Mouse (Mus musculus): ENCODE results near the gene Slc52a3. TPM values are rescaled to one million over a fixed set of nuclear protein-coding genes. Genes with fewer than 3 reads are reported as not detected.

Gene Slc52a3
- total RNA-seq, 2 experiments from 2014 or later: 3.2 to 3.7 TPM

GRCm38 (mm10) chr2:152047116-152048002 is 51.0 kb downstream of the Slc52a3 start:
- DNase-seq (ENCODE audit: low spot score in 2 of 2): no peak

- DNase-seq (ENCODE audit: low spot score in 2 of 2): peak in 1 of 2 experiments; percentile 24
These were observed 52.0 kb downstream of the Slc52a3 start for GRCm38 (mm10) chr2:152048003-152048980.

- no peak for DNase-seq (ENCODE audit: low spot score in 2 of 2)
These were observed 52.7 kb downstream of the Slc52a3 start for GRCm38 (mm10) chr2:152048981-152049441.

- no peak for DNase-seq (ENCODE audit: low spot score in 2 of 2)
These were observed 53.4 kb downstream of the Slc52a3 start for GRCm38 (mm10) chr2:152049611-152050270.

GRCm38 (mm10) chr2:152050316-152050715 is 54.0 kb downstream of the Slc52a3 start:
- DNase-seq (ENCODE audit: low spot score in 2 of 2): no peak

GRCm38 (mm10) chr2:152051985-152052384 is 55.7 kb downstream of the Slc52a3 start:
- no peak for DNase-seq (ENCODE audit: low spot score in 2 of 2)

- DNase-seq (ENCODE audit: low spot score in 2 of 2): peak; percentile 26 to 46
These were observed 59.1 kb downstream of the Slc52a3 start for GRCm38 (mm10) chr2:152055406-152055805.

- peak; percentile 42 to 66 for DNase-seq (ENCODE audit: low spot score in 2 of 2)
These were observed 60.3 kb downstream of the Slc52a3 start for GRCm38 (mm10) chr2:152056368-152057251.

- no peak for DNase-seq (ENCODE audit: low spot score in 2 of 2)
These were observed 60.9 kb downstream of the Slc52a3 start for GRCm38 (mm10) chr2:152057252-152057563.

Small RNA genes lying within 50 kb of the gene (microRNA-seq; reads per million reads assigned to microRNA genes)
- gene Mir1953: 0 to 0.45 reads per million in 2 experiments

Other genes starting within 250 kb of the Slc52a3 start
- gene Rspo4, start 153.6 kb upstream of the Slc52a3 start, total RNA-seq (2021): not detected
- under 1 TPM; 0.14 to 0.52 TPM for gene Angpt4, start 85.3 kb upstream of the Slc52a3 start, total RNA-seq (2021)
- 1 to 10 TPM; 8.2 to 9.5 TPM for gene Fam110a, start 16.3 kb upstream of the Slc52a3 start, total RNA-seq (2021)
- 10 to 100 TPM; 25.6 to 27.7 TPM for gene Scrt2, start 85.0 kb downstream of the Slc52a3 start, total RNA-seq (2021)
- gene Srxn1, start 109.0 kb downstream of the Slc52a3 start, total RNA-seq (2021): 10 to 100 TPM; 59.1 to 65.8 TPM
- gene Tcf15, start 147.1 kb downstream of the Slc52a3 start, total RNA-seq (2021): 1 to 10 TPM; 2.7 to 3.1 TPM
- 100 to 1,000 TPM; 107 to 112 TPM for gene Csnk2a1, start 230.3 kb downstream of the Slc52a3 start, total RNA-seq (2021)

Measured in layer of hippocampus, postnatal 14 days (tissue).